Mouse (Mus musculus) heart, embryonic 15.5 days (tissue): ENCODE data around the gene Efcab6. TPM values are rescaled to one million over a fixed set of nuclear protein-coding genes. Genes with fewer than 3 reads are reported as not detected.
"Not testable (repeated sequence)": the region's sequence is repeated elsewhere in the genome, so short reads cannot be mapped to it uniquely, and the experiment has no call there.

Experiments used
- ATAC-seq: fragments of 200-750 bp; cut with Nextera tagmentation; replicated peaks from 2 replicates; pipeline ENCODE4 v1.8.0; 2017; ENCODE audit warnings: low read depth, moderate TSS enrichment; ENCODE audit not compliant: insufficient number of reproducible peaks, insufficient read depth, low FRiP score
- H3K27ac ChIP-seq: fragments of 300-500 bp; sonication (generic); 2 replicates; pipeline ENCODE4 v1.5.1; 2015; ENCODE audit warnings: mild to moderate bottlenecking, inconsistent platforms
- H3K27me3 ChIP-seq: fragments of 300-500 bp; sonication (generic); 2 replicates; pipeline ENCODE4 v1.6.1; 2015; ENCODE audit warnings: inconsistent platforms
- H3K36me3 ChIP-seq: fragments of 300-500 bp; sonication (generic); 2 replicates; pipeline ENCODE4 v1.6.1; 2015; ENCODE audit warnings: mild to moderate bottlenecking, inconsistent platforms
- H3K4me1 ChIP-seq: fragments of 300-500 bp; sonication (generic); replicated peaks from 2 replicates; pipeline ENCODE4 v1.6.1; 2015; ENCODE audit warnings: inconsistent platforms
- H3K4me2 ChIP-seq: fragments of 300-500 bp; sonication (generic); 2 replicates; pipeline ENCODE4 v1.6.1; 2015; ENCODE audit warnings: inconsistent platforms, mild to moderate bottlenecking, moderate library complexity
- H3K4me3 ChIP-seq: fragments of 300-500 bp; sonication (generic); 2 replicates; pipeline ENCODE4 v1.5.1; 2015; ENCODE audit warnings: mild to moderate bottlenecking, inconsistent platforms
- H3K9ac ChIP-seq: fragments of 300-500 bp; sonication (generic); 2 replicates; pipeline ENCODE4 v1.6.1; 2015; ENCODE audit warnings: mild to moderate bottlenecking, inconsistent platforms
- H3K9me3 ChIP-seq: fragments of 300-500 bp; sonication (generic); replicated peaks from 2 replicates; pipeline ENCODE4 v1.6.1; 2016; ENCODE audit warnings: inconsistent platforms
- WGBS: fragments of 180-500 bp; shearing (Covaris S2); methylation state at CpG from one replicate; pipeline ENCODE4 v1.1.7; 2015; ENCODE audit warnings: mixed read lengths; 5-methylcytosine and 5-hydroxymethylcytosine counted together
- polyA plus RNA-seq: library from polyadenylated mRNA; unstranded; fragments of >200 nt; fragmentation: Nextera tagmentation; extraction: Ambion mirVana; gene quantifications from 2 replicates; pipeline ENCODE4 v1.2.1, GENCODE M21; 2015

Efcab6 gene
- polyA plus RNA-seq, result 0.24 and 0.51 TPM in 2 replicates

DNA sequence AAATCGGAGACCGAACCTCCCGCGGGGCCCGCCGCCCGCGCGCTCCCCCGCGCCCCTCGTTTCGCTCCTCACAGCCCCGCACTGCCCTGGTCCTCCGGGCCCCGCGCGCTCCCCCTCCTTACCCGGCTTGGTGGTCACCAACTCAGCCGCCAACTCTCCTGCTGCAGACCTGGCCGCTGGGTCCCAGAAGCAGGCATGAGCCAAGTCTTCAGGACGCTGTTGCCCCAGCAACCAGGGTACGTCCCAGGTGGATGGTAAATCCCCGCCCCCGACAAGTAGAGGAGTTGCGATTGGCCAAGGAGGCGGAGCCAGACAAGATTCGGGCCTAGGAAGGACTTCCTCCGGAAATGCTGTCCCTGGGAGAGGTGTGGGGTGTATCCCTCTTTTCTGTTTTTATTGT lies at the start of gene Efcab6:
TSS of gene Efcab6 (minus strand) at position 240 of the 400 bp plus-strand sequence.
- peaks cover 4% of the 10 kb centered on the region for H3K4me1 ChIP-seq
- H3K9me3 ChIP-seq, result no peaks in the 10 kb centered on the region
- no peak within 1 kb of the TSS for H3K9ac ChIP-seq
- no peak within 1 kb of the TSS for H3K27ac ChIP-seq
- no peak for ATAC-seq
- H3K4me3 ChIP-seq, result peak within 1 kb of the TSS; percentile 25
- H3K36me3 ChIP-seq, result no peaks in the 10 kb centered on the region
- peak within 1 kb of the TSS; percentile 46 for H3K4me2 ChIP-seq
- WGBS, result 2% methylated on average over 29 of the region's 29 CpGs
- H3K27me3 ChIP-seq, result peaks cover 62% of the 10 kb centered on the region

DNA sequence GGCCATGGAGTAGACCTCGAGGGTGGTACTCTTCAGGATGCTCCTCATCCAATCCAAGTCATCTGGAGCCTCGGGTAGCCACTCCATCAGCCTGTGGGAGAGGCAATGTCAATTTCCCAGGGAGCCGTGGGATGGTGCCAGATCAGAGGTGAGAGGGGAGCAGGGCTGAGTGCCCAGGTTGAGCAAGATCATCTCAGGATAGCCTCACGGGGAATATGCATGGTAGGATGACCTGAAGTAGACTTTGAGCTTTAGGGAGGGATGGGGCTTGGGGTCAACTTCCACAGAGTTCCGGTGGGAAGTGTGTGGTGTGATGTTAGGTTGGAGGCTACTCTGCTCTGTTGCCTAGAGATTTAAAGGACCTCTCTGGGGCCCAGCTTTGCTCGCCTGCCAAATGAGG lies 48.7 kb upstream of the Efcab6 start:
- no peak for ATAC-seq
- Histone ChIP-seq H3K27ac (no peak overlapping the region), H3K36me3 (no peaks in the 10 kb centered on the region), H3K4me3 (no peak overlapping the region), H3K27me3 (peaks cover 10% of the 10 kb centered on the region; the same call in 1 of the 2 replicates), H3K9me3 (no peaks in the 10 kb centered on the region), H3K9ac (no peak overlapping the region), H3K4me1 (no peaks in the 10 kb centered on the region), H3K4me2 (no peak overlapping the region)
- WGBS, result 68% methylated on average over 6 of the region's 6 CpGs

DNA sequence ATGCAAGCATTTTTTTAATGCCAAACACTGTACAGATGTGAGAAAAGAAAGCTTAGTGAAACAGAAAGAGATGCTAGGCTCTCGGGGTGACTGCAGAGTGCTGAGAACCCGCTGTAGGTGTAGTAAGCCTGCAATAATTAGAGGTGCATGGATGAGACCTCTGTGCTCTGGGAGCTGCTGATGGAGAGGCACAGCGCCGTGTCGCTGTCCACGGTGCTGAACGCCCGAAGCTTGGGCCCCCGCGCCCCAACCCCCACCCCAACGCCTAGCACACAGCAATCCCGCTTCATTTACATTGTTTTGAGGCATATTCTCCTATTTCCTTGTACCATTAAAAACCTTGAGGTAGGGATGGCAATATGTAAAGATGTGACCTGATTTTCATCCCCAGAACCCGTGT lies 43.7 kb upstream of the Efcab6 start:
- Histone ChIP-seq H3K36me3 (no peaks in the 10 kb centered on the region), H3K9me3 (no peaks in the 10 kb centered on the region), H3K4me1 (peaks cover 8% of the 10 kb centered on the region), H3K9ac (no peak overlapping the region), H3K27ac (no peak overlapping the region), H3K27me3 (peaks cover 55% of the 10 kb centered on the region), H3K4me2 (no peak overlapping the region), H3K4me3 (no peak overlapping the region)
- WGBS, result 6% methylated on average over 13 of the region's 13 CpGs
- no peak for ATAC-seq

DNA sequence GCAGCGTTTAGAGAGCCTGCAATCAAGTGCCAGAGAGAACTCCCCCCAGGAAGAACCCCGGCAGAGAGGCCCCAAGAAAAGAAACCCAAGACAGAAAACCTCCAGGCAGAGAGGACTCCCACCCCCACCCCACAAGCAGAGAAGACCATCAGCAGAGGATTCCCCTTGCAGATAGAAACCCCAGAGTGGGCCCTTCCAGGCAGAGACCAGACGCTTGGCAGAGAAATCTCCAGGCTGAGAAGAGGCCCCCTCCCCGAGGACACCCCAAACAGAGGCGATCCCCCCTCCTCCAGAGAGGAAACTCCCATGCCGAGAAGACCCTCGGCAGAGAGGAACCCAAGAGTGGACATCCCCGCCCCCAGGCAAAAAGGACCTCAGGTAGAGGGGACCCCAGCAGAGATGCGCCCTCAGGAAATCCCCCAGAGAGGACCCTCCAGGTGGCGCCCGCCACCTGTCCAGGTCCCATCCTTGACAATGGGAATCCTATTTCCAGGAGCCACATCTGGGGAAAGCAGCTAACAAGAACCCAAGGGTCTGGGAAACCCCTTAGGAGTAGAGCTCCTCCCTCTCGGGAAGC lies 40.8 kb upstream of the Efcab6 start:
- Histone ChIP-seq H3K27me3 (peaks cover 74% of the 10 kb centered on the region), H3K9ac (no peak overlapping the region), H3K4me2 (peak overlapping the region; percentile 81), H3K36me3 (no peaks in the 10 kb centered on the region), H3K27ac (no peak overlapping the region), H3K9me3 (no peaks in the 10 kb centered on the region), H3K4me1 (peaks cover 8% of the 10 kb centered on the region), H3K4me3 (peak overlapping the region; percentile 49)
- WGBS, result 9% methylated on average over 12 of the region's 12 CpGs
- no peak for ATAC-seq

DNA sequence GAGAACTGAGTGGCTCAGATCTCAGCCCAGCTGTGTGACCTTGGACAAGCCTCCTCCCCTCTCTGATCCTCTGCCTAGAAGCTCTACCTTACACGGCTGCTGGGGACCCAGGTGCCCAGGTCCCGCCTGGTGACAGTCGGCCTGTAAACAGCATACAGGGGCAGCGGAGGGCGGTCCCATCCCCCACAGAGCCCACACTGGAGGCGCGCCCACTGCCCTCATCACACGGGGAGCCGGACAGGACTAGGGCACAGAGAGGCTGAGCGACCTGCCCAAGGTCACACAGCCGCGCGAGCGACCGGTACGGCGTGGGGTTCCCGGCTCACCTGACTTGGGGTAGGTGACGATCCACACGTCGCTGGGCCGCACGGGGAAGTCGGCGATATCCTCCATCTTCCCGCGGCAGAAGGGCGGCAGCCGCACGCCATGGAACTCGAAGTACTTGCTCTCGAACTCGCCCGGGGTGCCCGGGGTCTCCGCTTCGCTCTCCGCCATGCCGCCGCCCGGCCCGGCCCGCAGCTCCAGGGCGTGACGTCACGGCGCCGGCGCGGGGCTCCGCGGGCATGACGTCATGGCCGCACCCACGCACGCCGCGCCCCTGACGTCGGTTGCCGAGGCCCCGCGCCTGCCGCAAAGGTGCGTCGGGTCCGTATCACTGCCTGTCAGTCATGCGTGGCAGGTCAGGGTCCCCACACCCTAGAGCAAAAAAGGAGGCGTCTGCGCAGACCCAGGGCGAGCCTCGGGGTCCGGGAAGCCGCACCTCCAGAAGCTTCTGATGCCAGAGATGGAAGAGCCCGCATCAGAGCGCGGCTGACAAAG lies 40.1 kb upstream of the Efcab6 start, which contains the start of gene Sult4a1:
TSS of gene Sult4a1 (minus strand) at position 650 of the 819 bp plus-strand sequence.
- no peak within 1 kb of the TSS for H3K27ac ChIP-seq
- H3K9me3 ChIP-seq, result no peaks in the 10 kb centered on the region
- WGBS, result 2% methylated on average over 76 of the region's 77 CpGs
- ATAC-seq, result no peak
- H3K4me3 ChIP-seq, result peak within 1 kb of the TSS; percentile 49
- H3K9ac ChIP-seq, result no peak within 1 kb of the TSS
- peaks cover 8% of the 10 kb centered on the region for H3K4me1 ChIP-seq
- H3K4me2 ChIP-seq, result peak within 1 kb of the TSS; percentile 81
- peaks cover 76% of the 10 kb centered on the region for H3K27me3 ChIP-seq
- no peaks in the 10 kb centered on the region for H3K36me3 ChIP-seq

DNA sequence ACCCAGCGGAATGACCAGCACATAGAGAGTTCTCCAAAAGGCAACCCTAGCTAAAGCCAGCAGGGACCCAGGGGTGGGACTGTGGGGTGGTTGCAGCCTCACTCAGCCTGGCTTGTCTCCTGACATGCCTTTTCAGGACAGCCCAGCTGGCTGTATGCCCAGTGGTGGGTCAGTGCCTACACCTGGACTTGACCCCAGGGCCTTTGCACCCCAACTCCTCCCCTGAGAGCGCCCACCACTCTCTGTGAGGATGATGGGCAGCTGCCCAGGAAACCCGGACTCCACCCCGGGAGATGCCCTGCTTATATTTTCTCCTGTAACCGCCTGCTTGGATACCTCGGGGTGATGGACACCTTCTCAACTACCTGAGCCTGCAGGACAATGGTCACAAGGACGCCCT lies 39.4 kb upstream of the Efcab6 start:
- Histone ChIP-seq H3K4me2 (no peak overlapping the region), H3K4me1 (peaks cover 8% of the 10 kb centered on the region)
- ATAC-seq, result no peak

DNA sequence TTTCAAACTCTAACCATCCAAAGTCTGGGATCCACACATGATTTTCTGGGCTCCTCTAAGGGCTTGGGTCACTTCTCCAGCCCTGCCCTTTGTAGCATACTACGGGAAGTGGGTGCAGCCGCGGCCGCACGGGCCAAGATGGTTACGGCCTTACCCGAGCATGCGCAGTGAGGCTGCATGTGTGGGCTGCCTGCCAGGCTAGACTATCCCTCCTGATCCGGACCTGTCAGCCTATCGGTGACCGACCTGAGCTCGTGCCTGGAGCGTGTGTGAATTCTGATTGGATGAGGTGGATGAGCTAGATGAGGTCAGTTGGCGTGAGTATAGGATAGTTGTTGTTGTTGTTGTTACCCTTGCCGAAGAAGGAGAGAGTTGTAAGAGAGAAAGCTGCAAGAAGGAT lies 32.4 kb upstream of the Efcab6 start:
- H3K9me3 ChIP-seq, result not testable (repeated sequence)
- WGBS, result 78% methylated on average over 15 of the region's 15 CpGs

More for the DNA sequence above, 39.4 kb upstream of the Efcab6 start:
- no peaks in the 10 kb centered on the region for H3K9me3 ChIP-seq
- WGBS, result 73% methylated on average over 7 of the region's 7 CpGs
- H3K27ac ChIP-seq, result no peak overlapping the region
- H3K9ac ChIP-seq, result no peak overlapping the region
- H3K27me3 ChIP-seq, result peaks cover 78% of the 10 kb centered on the region
- no peak overlapping the region for H3K4me3 ChIP-seq
- no peaks in the 10 kb centered on the region for H3K36me3 ChIP-seq

DNA sequence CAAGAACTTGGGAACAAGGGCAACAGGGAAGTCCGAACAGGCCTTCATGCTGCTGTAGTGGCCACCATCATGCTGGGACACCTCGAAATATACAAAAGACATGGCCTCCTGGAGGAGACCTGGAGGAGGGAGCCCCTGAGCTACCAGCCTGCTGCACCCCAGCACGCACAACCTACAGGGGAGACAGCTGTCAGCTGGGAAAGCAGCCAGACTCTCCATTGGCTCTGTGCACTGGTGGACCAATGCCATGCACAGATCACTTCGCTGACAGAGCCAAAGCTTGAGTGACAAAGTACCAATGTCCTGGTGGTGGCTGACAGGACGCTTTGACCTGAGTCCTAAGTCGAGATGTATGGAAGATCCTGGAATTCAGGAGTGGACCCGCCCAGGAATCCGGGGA lies 30.9 kb upstream of the Efcab6 start:
- Histone ChIP-seq H3K9me3 (no peaks in the 10 kb centered on the region), H3K36me3 (no peaks in the 10 kb centered on the region), H3K27me3 (0 out of 2 replicates have a peak, but pooled peaks cover 4% of the 10 kb centered on the region), H3K9ac (no peak overlapping the region), H3K4me2 (no peak overlapping the region), H3K4me3 (no peak overlapping the region), H3K27ac (no peak overlapping the region), H3K4me1 (no peaks in the 10 kb centered on the region)
- 80% methylated on average over 8 of the region's 8 CpGs for WGBS
- ATAC-seq, result no peak

More for the DNA sequence above, 32.4 kb upstream of the Efcab6 start:
- H3K4me1 ChIP-seq, H3K9ac ChIP-seq, H3K4me2 ChIP-seq, H3K4me3 ChIP-seq, H3K36me3 ChIP-seq, H3K27ac ChIP-seq, ATAC-seq: not testable (repeated sequence)
- peaks cover 13% of the 10 kb centered on the region; the same call in 1 of the 2 replicates for H3K27me3 ChIP-seq

DNA sequence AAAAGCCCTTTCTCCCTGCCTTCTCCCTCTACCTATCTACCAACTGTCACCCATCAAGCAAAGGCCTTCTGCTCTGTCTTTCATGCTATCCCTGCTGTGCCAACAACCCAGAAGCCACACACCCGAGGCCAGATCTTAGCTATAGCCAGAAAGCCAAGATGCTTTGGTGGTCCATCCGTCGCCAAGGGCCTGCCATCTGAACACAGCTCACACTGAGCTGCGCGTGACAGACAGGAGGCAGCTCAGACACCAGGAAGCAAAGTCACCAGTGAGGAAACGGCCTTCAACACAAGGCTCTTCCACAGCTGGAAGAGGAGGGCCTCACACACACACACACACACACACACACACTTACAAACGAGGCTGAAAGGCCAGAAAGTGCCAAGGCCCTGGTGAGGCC lies 29.7 kb upstream of the Efcab6 start:
- Histone ChIP-seq H3K9me3 (no peaks in the 10 kb centered on the region), H3K4me3 (no peak overlapping the region), H3K9ac (no peak overlapping the region), H3K4me1 (no peaks in the 10 kb centered on the region), H3K4me2 (no peak overlapping the region), H3K36me3 (no peaks in the 10 kb centered on the region), H3K27ac (no peak overlapping the region), H3K27me3 (peaks cover 7% of the 10 kb centered on the region; the same call in 1 of the 2 replicates)
- ATAC-seq, result no peak
- WGBS, result 56% methylated on average over 7 of the region's 7 CpGs

DNA sequence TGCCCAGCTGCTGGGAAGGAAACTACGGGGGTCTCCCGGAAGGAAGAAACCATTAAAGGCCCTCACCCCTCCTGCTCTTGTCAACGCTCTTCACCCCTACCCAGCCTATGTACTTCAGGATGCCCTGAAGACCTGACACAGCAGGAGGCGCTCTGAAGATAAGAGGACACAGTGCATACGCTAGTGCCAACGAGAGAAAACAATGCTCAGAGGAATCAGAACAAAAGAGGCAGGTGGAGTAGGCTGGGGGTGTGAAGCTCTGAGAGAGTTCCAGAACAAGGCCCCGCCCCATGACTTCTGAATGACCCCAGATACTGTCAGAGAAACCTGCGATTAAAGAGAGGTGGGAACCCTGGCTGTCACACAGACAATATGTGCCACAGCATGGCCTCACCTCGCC lies 21.6 kb upstream of the Efcab6 start:
- no peaks in the 10 kb centered on the region for H3K4me1 ChIP-seq
- H3K4me2 ChIP-seq, result no peak overlapping the region
- ATAC-seq, result no peak
- H3K36me3 ChIP-seq, result no peaks in the 10 kb centered on the region
- H3K27me3 ChIP-seq, result peaks cover 31% of the 10 kb centered on the region
- H3K9ac ChIP-seq, result no peak overlapping the region
- H3K4me3 ChIP-seq, result no peak overlapping the region
- WGBS, result 39% methylated on average over 9 of the region's 9 CpGs
- no peaks in the 10 kb centered on the region for H3K9me3 ChIP-seq
- H3K27ac ChIP-seq, result no peak overlapping the region

DNA sequence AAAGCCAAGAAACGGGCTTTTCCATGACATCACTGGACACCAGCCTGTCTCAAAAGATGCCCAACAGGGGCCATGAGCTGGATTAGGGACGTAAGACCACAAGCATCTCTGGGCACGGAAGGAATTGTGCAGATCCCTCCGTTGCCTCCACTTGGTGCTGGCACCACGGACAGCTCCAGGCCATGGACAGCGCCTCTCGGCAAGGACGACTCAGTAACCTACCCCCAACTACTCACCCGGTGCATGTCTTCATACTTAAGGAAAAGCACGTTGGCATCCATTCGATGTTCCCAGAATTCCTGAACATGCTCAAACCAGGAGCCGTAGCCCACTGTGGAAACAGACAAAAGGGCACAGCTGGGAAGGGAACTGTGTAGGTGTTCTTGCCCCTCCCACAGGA lies 21.2 kb upstream of the Efcab6 start:
- Histone ChIP-seq H3K9ac (no peak overlapping the region), H3K4me2 (no peak overlapping the region), H3K36me3 (no peaks in the 10 kb centered on the region), H3K9me3 (no peaks in the 10 kb centered on the region), H3K4me3 (no peak overlapping the region), H3K27ac (no peak overlapping the region), H3K4me1 (no peaks in the 10 kb centered on the region), H3K27me3 (peaks cover 33% of the 10 kb centered on the region)
- WGBS, result 24% methylated on average over 12 of the region's 12 CpGs
- ATAC-seq, result no peak
